Comparison of ENCODE assay signal across 8 mouse cellular contexts in the genomic region with DNA sequence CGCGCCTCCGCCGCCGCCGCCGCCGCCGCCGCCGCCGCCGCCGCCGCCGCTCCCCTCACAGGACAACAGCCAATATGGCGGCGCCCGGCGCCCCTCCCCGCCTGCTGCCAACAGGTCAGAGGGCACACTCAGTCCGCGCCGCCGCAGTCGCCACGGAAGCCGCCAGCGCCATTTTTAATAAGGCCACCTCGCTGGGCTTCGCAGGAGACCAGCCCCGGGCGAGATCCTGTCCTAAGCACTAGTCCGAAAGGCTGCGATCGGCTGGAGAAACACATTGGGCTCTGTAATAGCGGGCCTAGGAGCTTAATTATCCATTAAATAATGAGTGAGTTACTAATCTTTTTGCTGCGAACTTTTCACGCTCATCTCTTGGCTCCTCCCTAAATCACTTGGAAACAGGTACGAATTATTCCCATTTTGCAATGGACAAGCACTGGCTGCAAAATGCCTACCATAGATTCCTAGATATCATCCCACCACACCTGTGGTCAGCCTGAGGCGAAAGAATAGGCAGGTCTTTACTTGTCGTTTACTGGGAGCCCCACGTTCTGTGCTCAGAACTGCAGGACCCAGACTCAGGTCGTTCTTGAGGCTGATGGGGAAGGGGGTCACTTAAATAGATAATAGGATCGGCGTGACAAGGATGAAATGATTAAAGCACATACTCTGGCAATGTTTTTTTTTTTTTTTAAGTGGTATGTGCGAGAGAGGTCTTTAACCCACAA. TPM values are rescaled to one million over a fixed set of nuclear protein-coding genes. Genes with fewer than 3 reads are reported as not detected.
DNase-seq lines count a peak whose midpoint lies in the region; ATAC-seq lines count a peak whose summit lies in the region.

A gene (minus strand): TSS at position 94 of the 725 bp plus-strand sequence.

- H3K4me1 ChIP-seq in megakaryocyte, embryonic 14.5 days: peaks cover 58% of the 10 kb centered on the region

- H3K27me3 ChIP-seq in megakaryocyte, embryonic 14.5 days (replicated peaks): no peaks in the 10 kb centered on the region

- peak within 1 kb of the TSS; percentile 97 for H3K4me3 ChIP-seq in megakaryocyte, embryonic 14.5 days (replicated peaks)

- H3K9me3 ChIP-seq in megakaryocyte, embryonic 14.5 days: peaks cover 3% of the 10 kb centered on the region; the same call in 1 of the 2 replicates

- DNase-seq in ZHBTc4 (ENCODE audit: low read depth, low spot score): peak; percentile 97
- DNase-seq in gastrocnemius, adult 8-10 months (ENCODE audit: low spot score in 2 of 2): peak; percentile 88 to 91
- peak; percentile 60 for DNase-seq in hindlimb bud, embryonic 11.5 days (ENCODE audit: extremely low spot score, low read depth, low spot score)
- DNase-seq in left cerebral cortex, adult 8-10 months (ENCODE audit: low spot score in 2 of 2): peak; percentile 90 to 91
- DNase-seq in right cerebral cortex, postnatal 10 days (ENCODE audit: low spot score in 2 of 2): peak; percentile 95 to 96
- peak; percentile 96 for DNase-seq in urinary bladder, postnatal 25 days (ENCODE audit: low spot score)

- H3K36me3 ChIP-seq in megakaryocyte, embryonic 14.5 days (replicated peaks; ENCODE audit: low read length): peaks cover 38% of the 10 kb centered on the region

- ATAC-seq in common myeloid progenitor, adult 5-6 weeks (replicated peaks; ENCODE audit: low read depth, poor library complexity, severe bottlenecking): peak; percentile 94

RNA-seq across cellular contexts. Expression of the gene that starts here (rescaled TPM):
- 18.4 and 28.0 TPM in 2 replicates for total RNA-seq in common myeloid progenitor, adult 5-6 weeks (2017)
- total RNA-seq in gastrocnemius, adult 8-10 months (2022): 10 to 100 TPM in 3 of 4 experiments, 1 to 10 TPM in 1; 7.8 to 14.0 (median 10.1) TPM
- total RNA-seq in left cerebral cortex, adult 8-10 months (2022): 10 to 100 TPM; 73.2 to 80.1 (median 73.8) TPM
- 64.4 and 77.7 TPM in 2 replicates for polyA plus RNA-seq in megakaryocyte, embryonic 14.5 days (2012; ENCODE audit: insufficient read depth, low replicate concordance)

Comparison
In these comparisons a context has a peak if more than half of its experiments do, and no peak if none do; other contexts are left out.
1. Peak in every context shown above with its lines: DNase-seq, ATAC-seq and H3K4me3 ChIP-seq.